Mouse (Mus musculus): Measurements from ENCODE around the gene Zmym4.
"Not testable (repeated sequence)": the region's sequence is repeated elsewhere in the genome, so short reads cannot be mapped to it uniquely, and the experiment has no call there.

Zmym4 gene

DNA sequence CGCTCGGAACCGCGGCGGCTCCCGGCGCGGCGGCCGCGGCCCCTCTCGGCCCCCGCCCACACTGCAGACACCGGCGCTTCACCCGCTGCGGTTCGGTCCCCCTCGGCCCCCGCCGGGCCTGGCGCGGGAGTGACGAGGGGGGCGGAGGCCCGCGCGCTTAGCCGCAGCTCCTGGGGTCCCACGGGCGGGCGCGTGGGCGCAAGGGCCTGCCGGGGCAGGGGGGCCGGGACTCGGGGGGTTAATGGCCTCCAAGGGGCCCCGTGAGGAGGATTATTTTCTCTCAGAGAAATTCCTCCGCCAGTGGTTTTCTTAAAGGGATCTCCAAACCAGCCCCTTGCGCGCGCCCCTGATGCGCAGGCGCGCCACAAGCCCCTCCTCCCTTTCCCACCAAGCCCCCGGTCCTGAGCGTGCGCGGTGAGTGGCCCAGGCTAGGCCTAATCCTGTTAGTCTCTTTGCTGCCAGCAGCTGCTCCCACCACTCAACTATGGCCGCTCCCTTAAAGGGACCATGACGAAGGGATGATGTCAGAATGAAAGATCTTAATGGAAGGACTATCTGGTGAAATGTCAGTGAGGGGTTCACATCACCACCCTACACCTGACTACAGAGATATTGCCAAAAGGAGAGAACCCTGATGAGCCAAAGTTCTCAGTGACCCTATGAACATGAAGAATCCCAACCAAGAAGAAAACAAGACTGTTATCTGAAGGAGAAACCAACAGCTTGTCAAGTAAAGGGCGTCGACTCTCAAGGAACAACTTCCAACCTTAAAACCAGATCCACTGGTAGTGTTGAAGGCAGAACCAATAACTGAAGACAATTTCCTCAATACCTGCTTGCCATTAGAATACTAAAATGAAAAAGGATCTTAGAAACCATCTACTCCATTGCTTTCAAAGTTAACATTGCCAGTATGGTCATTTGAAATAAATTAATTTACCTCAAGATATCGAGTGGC is at the start of gene Zmym4:
TSS of gene Zmym4 (minus strand) at position 272 of the 958 bp plus-strand sequence.
- peak; percentile 97 for DNase-seq (ENCODE audit: low read depth, low spot score)

DNA sequence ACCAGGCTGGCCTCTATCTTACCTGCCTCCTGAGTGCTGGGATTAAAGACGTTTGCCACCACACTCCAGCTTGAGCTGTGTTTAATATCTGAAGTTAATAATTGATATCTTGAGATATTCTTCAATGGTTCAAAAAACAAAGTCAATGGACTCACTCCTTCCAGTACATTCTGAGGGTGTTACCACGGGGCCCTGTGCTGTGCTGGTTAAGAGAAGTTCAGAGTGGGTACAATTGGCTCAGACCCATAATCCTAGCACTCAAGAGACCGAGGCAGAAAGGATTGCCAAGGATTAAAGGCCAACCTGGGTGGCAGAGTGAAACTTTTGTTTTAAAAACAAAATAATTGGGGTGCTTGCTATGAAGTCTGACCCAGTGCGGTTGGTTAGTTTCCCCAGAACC is 48.4 kb upstream of the Zmym4 start:
- no peak for DNase-seq (ENCODE audit: low read depth, low spot score)

DNA sequence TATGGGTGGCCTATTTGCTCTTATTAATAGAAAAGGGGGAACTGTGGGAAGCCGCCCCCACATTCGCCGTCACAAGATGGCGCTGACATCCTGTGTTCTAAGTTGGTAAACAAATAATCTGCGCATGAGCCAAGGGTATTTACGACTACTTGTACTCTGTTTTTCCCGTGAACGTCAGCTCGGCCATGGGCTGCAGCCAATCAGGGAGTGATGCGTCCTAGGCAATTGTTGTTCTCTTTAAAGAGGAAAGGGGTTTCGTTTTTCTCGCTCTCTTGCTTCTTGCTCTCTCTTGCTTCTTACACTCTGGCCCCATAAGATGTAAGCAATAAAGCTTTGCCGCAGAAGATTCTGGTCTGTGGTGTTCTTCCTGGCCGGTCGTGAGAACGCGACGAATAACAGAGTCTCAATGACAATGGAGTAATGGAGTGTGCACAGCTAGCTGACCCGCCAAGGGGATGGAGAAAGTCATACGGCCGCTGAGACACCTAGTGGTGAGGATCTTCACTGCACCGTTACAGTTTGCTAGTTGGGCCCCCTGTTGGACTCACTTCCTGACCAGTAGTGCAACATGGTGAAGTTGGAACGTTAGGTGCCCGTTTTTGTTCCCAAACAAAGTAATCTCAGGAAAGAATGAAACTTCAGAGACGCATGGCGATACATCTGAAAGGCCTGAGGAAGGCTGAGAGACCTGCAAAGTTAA is 47.5 kb upstream of the Zmym4 start:
- peak; percentile 78 for DNase-seq (ENCODE audit: low read depth, low spot score)

DNA sequence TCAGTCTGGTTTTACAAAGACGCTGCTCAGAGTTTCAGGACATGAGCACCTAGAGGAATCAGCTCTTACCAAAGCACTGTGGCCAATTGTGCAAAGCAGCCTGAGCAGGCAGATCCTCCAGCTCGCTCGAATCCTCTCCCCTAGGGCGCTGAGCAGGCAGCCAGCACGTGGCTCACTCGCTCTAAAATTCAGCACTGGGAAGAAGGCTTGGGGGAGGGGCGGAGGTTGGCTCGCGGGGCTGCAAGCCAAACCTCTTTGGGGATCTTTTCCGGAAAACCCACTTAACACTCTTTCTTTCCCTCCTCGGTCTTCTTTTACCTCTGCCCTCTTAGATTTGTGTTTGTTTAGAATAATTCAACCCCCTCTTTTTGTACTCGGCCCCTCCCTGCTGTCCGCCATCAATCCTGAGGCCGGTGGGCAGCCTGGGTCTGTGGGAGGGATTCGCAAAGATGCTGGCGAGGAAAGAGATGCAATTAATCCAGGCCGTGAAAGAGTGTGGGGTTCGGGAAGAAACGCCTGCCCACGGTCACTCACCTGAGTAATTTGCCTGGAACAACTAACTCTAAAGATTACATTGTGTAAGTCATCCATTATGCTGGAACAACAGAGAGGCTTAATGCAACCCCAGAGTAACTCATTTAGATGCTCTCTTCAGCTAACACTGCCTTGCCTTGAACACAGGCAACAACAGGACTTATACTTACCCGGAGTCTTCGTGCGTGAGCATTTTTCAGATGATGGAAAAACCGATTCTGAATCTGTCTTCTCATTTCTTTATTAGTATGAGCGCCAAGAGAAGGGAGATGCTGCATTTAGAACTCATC is 37.4 kb upstream of the Zmym4 start:
- no peak for DNase-seq (ENCODE audit: low read depth, low spot score)

DNA sequence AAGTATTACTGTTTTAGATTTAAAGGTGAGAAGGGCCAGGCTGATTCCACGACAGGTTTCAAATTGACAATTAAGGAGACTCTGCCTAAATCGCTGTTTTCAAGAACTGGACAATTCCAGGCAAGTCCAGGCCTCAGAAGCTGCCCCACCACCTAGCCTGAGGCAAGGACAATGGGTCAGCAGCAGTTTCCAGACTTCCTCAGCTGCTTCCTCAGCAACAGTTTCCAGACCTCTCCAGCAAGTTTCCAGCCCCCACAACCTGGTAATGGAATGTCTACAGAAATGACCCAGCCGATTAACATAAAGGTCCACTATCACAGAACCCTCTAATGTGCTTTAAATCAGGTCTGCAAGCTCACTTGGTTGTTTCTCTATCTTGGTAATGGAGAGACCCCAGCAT is 36.4 kb upstream of the Zmym4 start:
- DNase-seq (ENCODE audit: low read depth, low spot score) = no peak

DNA sequence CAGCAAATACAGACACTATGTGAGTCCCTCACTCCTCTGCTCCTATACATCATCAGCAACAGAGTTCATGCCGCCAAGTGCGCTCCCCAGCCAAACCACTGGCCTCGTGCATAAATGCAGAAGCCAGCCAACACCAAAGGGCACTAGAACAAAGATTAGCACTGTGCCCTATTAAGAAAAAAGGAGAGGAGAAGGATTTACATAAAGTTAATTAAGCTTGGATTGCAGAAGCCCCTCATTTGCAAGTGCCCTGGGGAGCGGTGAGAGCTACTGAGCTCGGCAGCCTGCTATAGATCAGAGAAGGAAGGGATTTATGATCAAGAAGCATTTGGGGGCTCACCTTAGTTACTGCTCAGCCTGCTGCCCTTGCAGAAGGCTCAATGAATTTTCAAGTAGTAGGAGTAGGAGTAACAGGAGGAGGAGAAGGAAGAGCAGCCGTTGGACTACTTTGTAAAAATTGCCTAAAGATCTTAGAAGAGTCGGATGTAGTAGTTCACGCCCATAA is 32.7 kb upstream of the Zmym4 start:
- DNase-seq (ENCODE audit: low read depth, low spot score) = peak; percentile 35

DNA sequence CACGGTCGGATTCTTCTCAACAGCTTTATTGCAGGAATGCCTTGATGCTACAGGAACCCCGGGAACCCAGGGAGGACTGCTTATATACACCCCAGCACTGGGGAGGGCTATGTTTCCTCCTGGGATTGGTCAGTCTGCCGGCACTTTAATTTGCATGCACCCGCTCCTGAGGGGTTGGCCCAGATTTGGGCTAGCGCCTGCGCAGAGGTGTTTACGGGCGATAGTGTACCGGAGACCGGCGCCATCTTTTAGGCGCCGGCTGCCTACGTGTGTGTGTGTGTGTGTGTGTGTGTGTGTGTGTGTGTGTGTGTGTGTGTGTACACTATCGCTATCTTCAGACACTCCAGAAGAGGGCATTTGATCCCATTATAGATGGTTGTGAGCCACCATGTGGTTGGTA is 31.4 kb upstream of the Zmym4 start:
- DNase-seq (ENCODE audit: low read depth, low spot score) = not testable (repeated sequence)

DNA sequence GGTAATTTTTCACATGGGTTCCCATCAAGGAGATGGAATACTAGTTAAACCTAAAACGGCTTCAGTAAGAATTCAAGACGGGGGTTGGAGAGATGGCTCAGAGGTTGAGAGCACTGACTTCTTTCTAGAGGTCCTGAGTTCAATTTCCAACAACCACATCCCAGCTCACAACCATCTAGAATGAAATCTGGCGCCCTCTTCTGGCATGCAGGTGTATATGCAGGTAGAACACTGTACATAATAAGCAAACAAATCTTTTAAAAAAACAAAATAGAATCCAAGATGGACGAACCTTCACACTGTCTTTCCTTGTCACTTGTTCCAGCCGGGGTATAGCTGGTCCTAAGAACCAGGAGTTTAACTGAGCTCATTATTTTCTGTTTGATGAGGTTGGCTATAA is 24.4 kb upstream of the Zmym4 start:
- DNase-seq (ENCODE audit: low read depth, low spot score) = peak; percentile 63

DNA sequence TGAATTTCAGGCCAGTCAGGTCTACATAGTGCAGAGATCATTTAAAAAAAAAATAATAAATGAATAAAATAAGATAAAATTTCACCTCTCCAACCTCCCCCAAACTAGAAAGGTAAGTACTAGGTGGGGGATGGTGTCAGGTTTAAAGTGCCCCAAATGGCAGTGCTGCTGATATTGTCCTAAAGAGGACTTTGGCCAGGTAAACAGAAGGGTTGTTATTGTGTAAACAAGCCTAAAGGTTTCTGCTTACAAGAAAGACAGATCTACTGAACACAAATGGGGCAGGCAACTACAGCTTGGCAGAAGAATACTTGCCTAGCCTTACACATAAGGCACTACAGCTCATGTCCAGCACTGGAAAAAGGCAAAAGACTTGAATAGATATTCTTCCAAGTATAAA is 22.6 kb upstream of the Zmym4 start:
- DNase-seq (ENCODE audit: low read depth, low spot score) = no peak

DNA sequence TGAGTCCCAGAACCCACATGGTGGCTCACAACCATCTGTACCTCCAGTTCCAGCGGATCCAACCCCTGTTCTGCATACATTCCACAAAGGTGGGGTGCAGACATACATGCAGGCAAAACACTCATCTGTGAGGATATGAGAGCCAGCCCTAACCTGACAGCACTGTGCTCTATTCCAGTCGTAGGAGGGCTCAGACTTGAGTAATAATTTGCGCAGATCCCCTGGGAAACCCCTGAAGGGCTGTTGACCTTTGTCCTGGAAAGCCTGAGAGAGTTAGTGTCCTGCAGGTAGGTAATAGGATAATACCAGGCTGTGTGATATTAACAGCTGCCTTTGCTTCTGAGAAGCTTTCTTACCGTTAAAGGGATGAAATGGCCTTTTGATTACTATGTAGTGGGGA is 20.6 kb upstream of the Zmym4 start:
- DNase-seq (ENCODE audit: low read depth, low spot score) = no peak

DNA sequence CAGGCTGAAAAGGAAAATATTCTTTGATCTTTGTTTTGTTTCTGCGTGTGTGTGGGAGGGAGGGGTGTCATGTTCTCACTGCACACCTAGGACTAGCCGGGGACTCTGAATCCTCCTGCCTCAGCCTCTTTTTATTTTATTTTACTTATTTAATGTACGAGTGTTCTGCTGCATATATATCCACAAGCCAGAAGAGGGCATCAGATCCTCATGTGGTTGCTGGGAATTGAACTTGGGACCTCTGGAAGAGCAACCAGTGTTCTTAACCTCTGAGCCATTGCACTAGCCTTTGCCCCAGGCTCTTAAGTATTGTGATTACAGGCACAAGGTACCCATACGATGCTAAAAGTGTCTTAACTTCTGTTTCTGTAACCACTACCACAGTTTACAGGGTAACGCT is 18.8 kb upstream of the Zmym4 start:
- no peak for DNase-seq (ENCODE audit: low read depth, low spot score)

DNA sequence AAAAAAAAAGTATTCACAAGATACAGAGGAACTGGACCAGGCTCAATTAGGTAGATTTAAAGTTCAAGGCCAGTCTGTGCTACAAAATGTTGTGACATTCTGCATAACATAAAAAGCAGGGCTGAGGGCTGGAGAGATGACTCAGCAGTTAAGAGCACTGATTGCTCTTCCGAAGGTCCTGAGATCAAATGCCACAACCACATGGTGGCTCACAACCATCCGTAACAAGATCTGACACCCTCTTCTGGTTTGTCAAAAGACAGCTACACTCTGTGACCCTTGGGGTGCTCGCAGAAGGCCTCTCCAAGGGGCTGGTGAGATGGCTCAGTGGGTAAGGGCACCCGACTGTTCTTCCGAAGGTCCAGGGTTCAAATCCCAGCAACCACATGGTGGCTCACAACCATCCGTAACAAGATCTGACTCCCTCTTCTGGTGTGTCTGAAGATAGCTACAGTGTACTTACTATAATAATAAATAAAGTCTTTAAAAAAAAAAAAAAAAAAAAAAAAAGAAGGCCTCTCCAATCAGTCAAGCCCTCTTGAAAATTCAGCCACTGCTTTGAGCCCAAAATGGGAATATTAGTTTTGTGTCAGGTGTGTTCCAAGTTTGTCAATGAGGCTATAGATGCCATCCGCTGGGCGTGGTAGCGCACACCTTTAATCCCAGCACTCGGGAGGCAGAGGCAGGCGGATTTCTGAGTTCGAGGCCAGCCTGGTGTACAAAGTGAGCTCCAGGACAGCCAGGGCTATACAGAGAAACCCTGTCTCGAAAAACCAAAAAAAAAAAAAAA is 16.0 kb upstream of the Zmym4 start:
- not testable (repeated sequence) for DNase-seq (ENCODE audit: low read depth, low spot score)

DNA sequence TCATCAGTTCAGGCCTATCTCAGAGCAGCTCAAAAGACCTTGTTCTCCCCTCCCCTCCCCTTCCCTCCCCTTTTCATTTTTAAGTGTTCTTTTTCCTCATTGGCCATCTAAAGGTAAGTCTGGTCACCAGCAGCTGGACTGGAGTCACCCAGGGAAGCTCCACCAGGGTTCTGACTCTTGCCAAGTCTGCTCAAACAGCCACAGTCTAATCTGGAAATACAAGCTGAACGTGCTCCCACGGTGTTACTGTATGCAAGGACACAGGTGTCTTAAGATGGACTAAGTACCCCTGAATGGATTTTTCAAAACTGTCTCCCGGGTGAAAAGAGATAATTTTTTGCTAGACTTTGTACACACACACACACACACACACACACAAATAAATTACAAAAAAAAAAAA is 15.4 kb upstream of the Zmym4 start:
- DNase-seq (ENCODE audit: low read depth, low spot score) = no peak

DNA sequence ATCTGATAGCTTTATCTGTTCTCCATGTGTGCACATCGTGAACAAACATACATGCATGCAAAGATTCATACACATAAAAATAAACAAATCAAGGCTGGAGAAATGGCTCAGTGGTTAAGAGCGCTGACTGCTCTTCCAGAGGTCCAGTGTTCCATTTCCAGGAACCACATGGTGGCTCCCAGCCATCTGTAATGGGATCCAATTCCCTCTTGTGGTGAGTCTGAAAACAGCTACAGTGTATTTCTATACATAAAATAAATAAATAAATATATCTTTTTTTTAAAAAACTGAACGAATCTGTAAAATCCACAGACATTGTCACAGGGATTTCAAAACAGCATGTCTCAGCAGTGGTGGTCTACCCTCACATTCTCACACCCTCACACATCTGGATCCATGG is 10.8 kb upstream of the Zmym4 start:
- DNase-seq (ENCODE audit: low read depth, low spot score) = no peak

DNA sequence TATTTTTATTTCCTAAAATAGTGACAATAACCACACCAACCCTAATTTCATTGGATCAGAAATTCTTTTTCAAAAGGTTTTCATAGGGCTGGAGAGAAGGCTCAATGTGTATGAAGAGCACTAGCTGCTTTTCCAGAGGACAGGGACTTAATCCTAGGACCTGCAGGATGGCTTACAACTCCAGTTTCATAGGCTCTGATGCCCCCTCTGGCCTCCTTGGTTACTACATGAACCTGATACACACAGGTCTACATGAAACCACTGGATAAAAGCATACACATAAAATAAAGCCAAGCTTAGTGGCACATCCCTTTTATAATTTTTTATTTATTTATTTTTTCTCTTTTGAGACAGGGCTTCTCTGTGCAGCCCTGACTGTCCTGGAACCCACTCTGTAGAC is 9.5 kb upstream of the Zmym4 start:
- DNase-seq (ENCODE audit: low read depth, low spot score) = peak; percentile 43

DNA sequence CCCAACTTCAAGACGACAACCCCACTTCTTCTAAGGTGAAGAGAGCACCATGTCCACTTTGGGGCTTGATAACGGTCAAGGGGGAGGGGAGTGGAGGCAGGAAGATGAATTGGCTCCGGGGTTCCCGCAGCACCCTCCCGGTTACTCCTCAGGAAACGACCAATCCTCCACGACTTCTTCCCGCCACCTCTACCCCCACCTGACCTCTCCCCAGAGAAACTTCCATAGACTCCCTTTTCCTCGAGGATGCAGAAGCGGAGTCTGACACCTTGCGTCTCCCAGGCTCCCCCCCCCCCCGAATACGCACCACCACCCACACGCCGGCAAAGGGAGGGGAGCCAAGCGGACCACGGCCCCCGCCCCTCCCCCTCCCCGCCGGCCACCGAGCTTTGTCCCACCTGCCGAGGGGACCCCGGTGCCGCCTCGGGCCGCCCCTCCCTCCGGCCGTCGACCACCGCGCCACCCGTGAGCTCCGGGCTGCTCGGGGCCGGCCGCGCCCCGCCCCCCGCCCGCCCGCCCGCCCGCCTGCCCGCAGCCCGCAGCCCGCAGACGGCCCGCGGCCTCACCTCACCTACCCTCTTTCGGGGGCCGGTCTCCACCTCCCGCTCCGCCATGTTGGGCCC is 583 bp downstream of the Zmym4 start:
- peak; percentile 66 for DNase-seq (ENCODE audit: low read depth, low spot score)

DNA sequence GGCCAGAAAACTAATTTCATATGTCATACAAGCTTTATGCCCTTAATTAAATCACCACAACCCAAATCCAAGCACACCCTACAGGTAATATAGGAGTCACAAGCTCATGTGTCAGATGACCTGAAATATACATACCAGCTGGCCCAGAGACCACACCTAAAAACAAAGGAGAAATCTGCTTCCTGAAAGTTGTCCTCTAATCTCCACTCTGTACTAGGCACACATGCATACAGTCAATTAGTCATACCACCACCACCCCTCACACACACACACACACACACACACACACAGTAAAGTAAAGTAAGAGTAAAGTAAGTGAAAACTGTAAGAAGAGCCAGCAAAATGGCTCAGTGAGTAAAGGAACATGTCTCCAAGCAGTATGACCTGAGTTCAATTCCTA is 9.3 kb downstream of the Zmym4 start:
- no peak for DNase-seq (ENCODE audit: low read depth, low spot score)

DNA sequence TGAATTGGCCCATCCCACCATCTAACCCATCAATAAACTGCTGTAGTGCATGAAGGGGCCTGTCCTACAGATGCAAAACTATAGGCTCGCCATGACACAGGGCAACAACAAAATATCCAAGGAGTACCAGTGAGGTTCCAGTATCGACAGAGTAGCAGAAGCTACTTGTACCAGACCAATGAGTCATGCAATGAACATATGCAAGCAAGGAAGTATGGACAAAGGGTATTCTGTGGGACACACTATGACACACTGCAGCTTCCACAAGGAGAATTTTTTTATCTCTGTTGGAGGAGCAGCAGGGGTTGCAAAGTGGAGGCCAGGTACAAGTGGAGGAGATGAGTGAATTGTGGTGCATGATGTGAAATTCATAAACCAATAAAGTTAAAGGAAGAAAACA is 9.7 kb downstream of the Zmym4 start:
- no peak for DNase-seq (ENCODE audit: low read depth, low spot score)

DNA sequence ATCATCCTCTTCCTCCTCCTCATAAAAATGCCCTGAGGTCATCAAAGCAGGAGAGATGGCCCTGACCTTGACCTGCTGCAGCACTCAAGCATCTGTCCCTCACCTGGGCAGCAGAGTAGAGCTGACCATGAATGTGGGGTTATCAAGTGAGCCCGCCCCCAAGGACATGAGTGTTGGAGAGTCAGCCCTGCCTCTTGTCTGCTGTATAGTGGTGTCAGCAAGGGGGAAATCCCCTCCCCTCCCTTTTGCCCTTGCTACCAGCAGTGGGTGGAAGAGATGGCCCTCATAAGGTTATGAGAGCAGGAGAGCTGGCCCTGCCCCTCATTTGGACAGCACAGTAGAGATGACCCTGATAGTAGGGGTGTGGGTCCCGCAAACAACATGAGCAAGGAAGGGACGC is 10.5 kb downstream of the Zmym4 start:
- DNase-seq (ENCODE audit: low read depth, low spot score) = no peak

DNA sequence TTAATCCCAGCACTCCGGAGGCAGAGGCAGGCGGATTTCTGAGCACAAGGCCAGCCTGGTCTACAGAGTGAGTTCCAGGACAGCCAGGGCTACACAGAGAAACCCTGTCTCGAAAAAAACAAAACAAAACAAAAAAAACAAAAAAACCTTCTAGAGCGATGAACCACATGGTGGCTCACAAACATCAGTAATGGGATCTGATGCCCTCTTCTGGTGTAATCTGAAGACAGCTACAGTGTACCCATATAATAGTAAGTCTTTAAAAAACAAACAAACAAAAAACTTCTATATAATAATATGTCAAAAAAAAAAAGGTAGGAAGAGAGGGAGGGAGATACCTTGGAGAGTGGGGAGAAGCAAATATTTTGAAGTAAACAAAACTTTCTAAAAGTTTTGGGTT is 17.1 kb downstream of the Zmym4 start:
- DNase-seq (ENCODE audit: low read depth, low spot score) = peak; percentile 34

DNA sequence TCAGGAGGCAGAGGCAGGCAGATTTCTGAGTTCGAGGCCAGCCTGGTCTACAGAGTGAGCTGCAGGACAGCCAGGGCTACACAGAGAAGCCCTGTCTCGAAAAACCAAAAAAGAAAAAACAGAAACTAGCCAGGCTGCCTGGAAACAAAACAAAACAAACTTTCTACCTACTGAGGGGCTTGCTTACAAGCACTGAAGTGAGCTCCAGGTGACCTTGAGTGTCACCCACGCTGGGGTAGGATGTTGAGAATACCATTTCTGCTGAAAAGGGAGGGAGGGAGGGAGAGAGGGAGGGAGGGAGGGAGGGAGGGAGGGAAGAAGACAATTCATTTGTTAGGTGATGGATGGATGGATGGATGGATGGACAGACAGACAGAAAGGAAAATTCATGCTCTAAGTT is 24.5 kb downstream of the Zmym4 start:
- no peak for DNase-seq (ENCODE audit: low read depth, low spot score)
